8 mouse cellular contexts compared by ENCODE assay signal in the genomic region with DNA sequence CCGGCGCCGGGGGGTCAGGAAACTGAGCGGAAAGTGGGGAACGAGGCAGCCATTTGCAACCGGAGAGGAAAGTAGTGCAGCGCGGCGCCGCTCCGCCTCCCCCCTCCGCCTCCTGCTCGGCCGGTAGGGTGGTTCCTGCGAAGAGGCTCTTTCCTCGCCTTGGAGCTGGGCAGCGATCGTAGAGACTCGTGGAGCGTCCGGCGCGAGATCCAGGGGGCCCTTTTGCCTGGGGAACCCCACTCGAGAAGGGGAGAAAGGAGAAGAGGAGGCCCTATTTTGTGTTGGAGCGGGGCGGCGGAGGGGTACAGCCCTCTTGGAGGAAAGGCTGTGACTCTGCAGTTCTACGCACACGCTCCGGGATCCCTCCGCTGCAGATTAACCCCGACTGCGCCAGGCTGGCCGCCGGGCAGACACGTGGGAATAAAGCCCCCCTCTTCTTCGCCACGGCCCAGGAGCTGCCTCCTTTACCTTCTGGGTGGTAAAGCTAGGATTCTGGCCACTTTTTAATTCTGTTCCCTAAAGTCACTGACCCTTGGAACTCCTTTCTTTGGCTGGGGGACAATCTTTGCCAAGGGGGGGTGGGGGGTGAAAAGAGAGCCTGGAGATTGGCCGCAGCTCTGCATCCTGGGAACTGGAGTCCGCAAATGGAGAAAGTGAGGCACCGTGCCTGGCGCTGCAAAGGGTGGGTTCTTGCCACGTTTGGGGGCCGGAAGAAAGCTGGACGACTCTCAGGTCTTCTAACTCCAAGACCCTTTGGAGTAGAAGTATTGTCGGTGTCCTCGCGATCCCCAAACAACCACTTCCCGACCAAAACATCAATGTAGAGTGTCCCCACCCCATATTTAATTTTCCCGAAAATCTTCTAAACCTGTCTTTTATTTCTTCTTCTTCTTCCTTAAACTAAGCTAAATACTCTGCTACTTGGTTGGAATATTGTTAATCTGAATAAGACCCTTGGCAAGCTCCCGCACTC. TPM values are rescaled to one million over a fixed set of nuclear protein-coding genes. Genes with fewer than 3 reads are reported as not detected.
DNase-seq lines count a peak whose midpoint lies in the region; ATAC-seq and TF ChIP-seq lines count a peak whose summit lies in the region.

No protein-coding gene starts in this region.

- no peaks in the 10 kb centered on the region for H3K9me3 ChIP-seq in E14TG2a.4 (ENCODE audit: low read length)
- H3K9me3 ChIP-seq in forebrain, embryonic 12.5 days: no peaks in the 10 kb centered on the region
- H3K9me3 ChIP-seq in heart, postnatal 0 days (replicated peaks; ENCODE audit: control insufficient read depth, low read length): no peaks in the 10 kb centered on the region
- H3K9me3 ChIP-seq in neural tube, embryonic 15.5 days (replicated peaks): no peaks in the 10 kb centered on the region

- H3K27me3 ChIP-seq in E14TG2a.4 (ENCODE audit: insufficient read depth, low read length): no peaks in the 10 kb centered on the region
- H3K27me3 ChIP-seq in forebrain, embryonic 12.5 days: no peaks in the 10 kb centered on the region
- no peaks in the 10 kb centered on the region for H3K27me3 ChIP-seq in heart, postnatal 0 days (ENCODE audit: control insufficient read depth, insufficient read depth, low read length)
- H3K27me3 ChIP-seq in neural tube, embryonic 15.5 days (replicated peaks): no peaks in the 10 kb centered on the region

- 1% methylated on average over 51 of the region's 51 CpGs for WGBS in forebrain, embryonic 12.5 days
- under 1% methylated on average over 51 of the region's 51 CpGs for WGBS in heart, postnatal 0 days
- WGBS in neural tube, embryonic 15.5 days: 1% methylated on average over 49 of the region's 51 CpGs

- TF ChIP-seq EP300 in heart, postnatal 0 days (IDR thresholded peaks at IDR 0.05; ENCODE audit: low read depth): no peak; the same call in 1 of the 2 replicates

- H3K36me3 ChIP-seq in E14TG2a.4 (ENCODE audit: insufficient read depth, low read length): peaks cover 33% of the 10 kb centered on the region
- no peaks in the 10 kb centered on the region for H3K36me3 ChIP-seq in forebrain, embryonic 12.5 days (replicated peaks)
- H3K36me3 ChIP-seq in heart, postnatal 0 days (replicated peaks; ENCODE audit: control insufficient read depth, insufficient read depth, low read length): no peaks in the 10 kb centered on the region
- no peaks in the 10 kb centered on the region for H3K36me3 ChIP-seq in neural tube, embryonic 15.5 days

- peak; percentile 92 for DNase-seq in c-Kit-positive CD71-positive TER-119-positive erythroid progenitor cells, embryonic 14.5 days (ENCODE audit: low spot score)
- peak; percentile 98 for DNase-seq in heart, postnatal 0 days (ENCODE audit: low spot score)
- peak; percentile 95 for DNase-seq in layer of hippocampus, adult 11-12 months (ENCODE audit: low spot score)
- peak; percentile 93 for DNase-seq in lung, adult 18-20 months
- DNase-seq in testis, postnatal 14 days (ENCODE audit: low spot score): peak; percentile 94

- H3K4me3 ChIP-seq in E14TG2a.4 (replicated peaks; ENCODE audit: low read length): peak overlapping the region; percentile 99
- H3K4me3 ChIP-seq in forebrain, embryonic 12.5 days (replicated peaks): peak overlapping the region; percentile 99
- H3K4me3 ChIP-seq in heart, postnatal 0 days (ENCODE audit: low read depth, low read length): peak overlapping the region; percentile 99
- H3K4me3 ChIP-seq in neural tube, embryonic 15.5 days (replicated peaks): peak overlapping the region; percentile 61

- H3K9ac ChIP-seq in forebrain, embryonic 12.5 days: peak overlapping the region; percentile 99
- H3K9ac ChIP-seq in heart, postnatal 0 days (replicated peaks; ENCODE audit: low read depth, low read length): peak overlapping the region; percentile 100
- H3K9ac ChIP-seq in neural tube, embryonic 15.5 days (replicated peaks): peak overlapping the region; percentile 93

- peaks cover 56% of the 10 kb centered on the region for H3K4me1 ChIP-seq in E14TG2a.4 (replicated peaks; ENCODE audit: low read depth, low read length)
- H3K4me1 ChIP-seq in forebrain, embryonic 12.5 days: peaks cover 40% of the 10 kb centered on the region
- peaks cover 34% of the 10 kb centered on the region for H3K4me1 ChIP-seq in heart, postnatal 0 days (ENCODE audit: control insufficient read depth, insufficient read depth)
- peaks cover 42% of the 10 kb centered on the region for H3K4me1 ChIP-seq in neural tube, embryonic 15.5 days

- peak overlapping the region; percentile 98 for H3K27ac ChIP-seq in forebrain, embryonic 12.5 days
- peak overlapping the region; percentile 99 for H3K27ac ChIP-seq in heart, postnatal 0 days (ENCODE audit: low read depth)
- H3K27ac ChIP-seq in neural tube, embryonic 15.5 days (replicated peaks): peak overlapping the region; percentile 99

- TF ChIP-seq CTCF in E14TG2a.4 (conservative IDR thresholded peaks at IDR 0.05; ENCODE audit: low read length): no peak
- no peak for TF ChIP-seq CTCF in heart, postnatal 0 days (IDR thresholded peaks at IDR 0.05; ENCODE audit: low read depth)

- peak; percentile 89 for ATAC-seq in forebrain, embryonic 12.5 days (ENCODE audit: low FRiP score)
- peak; percentile 80 for ATAC-seq in heart, postnatal 0 days (ENCODE audit: insufficient read depth, low read depth)
- ATAC-seq in neural tube, embryonic 15.5 days (ENCODE audit: low FRiP score): peak; percentile 85

- peak overlapping the region; percentile 100 for H3K4me2 ChIP-seq in forebrain, embryonic 12.5 days
- peak overlapping the region; percentile 98 for H3K4me2 ChIP-seq in heart, postnatal 0 days (ENCODE audit: low read depth, low read length)
- H3K4me2 ChIP-seq in neural tube, embryonic 15.5 days: peak overlapping the region; percentile 99

RNA-seq across cellular contexts. Expression of gene Kmt2d, which starts 1.2 kb away (rescaled TPM):
- 12.5 and 12.7 TPM in 2 replicates for polyA plus RNA-seq in forebrain, embryonic 12.5 days (2016; fragmentation: Nextera tagmentation; extraction: Ambion mirVana)
- 31.6 and 34.4 TPM in 2 replicates for total RNA-seq in heart, postnatal 0 days (2014; rRNA removed; ENCODE audit: low replicate concordance)
- polyA plus RNA-seq in heart, postnatal 0 days (2015; fragmentation: Nextera tagmentation; extraction: Ambion mirVana): 5.5 and 6.0 TPM in 2 replicates
- polyA plus RNA-seq in neural tube, embryonic 15.5 days (2015; fragmentation: Nextera tagmentation; extraction: Ambion mirVana): 9.9 and 10.1 TPM in 2 replicates

RNA-seq across cellular contexts. Expression of gene Rhebl1, which starts 22.1 kb away (rescaled TPM):
- polyA plus RNA-seq in forebrain, embryonic 12.5 days (2016; fragmentation: Nextera tagmentation; extraction: Ambion mirVana): 20.1 and 23.3 TPM in 2 replicates
- total RNA-seq in heart, postnatal 0 days (2014; rRNA removed; ENCODE audit: low replicate concordance): 7.5 and 12.6 TPM in 2 replicates
- polyA plus RNA-seq in heart, postnatal 0 days (2015; fragmentation: Nextera tagmentation; extraction: Ambion mirVana): 4.0 and 4.1 TPM in 2 replicates
- polyA plus RNA-seq in neural tube, embryonic 15.5 days (2015; fragmentation: Nextera tagmentation; extraction: Ambion mirVana): 27.0 and 33.2 TPM in 2 replicates

RNA-seq across cellular contexts. Expression of gene Dhh, which starts 26.1 kb away (rescaled TPM):
- 0.45 and 0.51 TPM in 2 replicates for polyA plus RNA-seq in forebrain, embryonic 12.5 days (2016; fragmentation: Nextera tagmentation; extraction: Ambion mirVana)
- total RNA-seq in heart, postnatal 0 days (2014; rRNA removed; ENCODE audit: low replicate concordance): 4.4 and 4.8 TPM in 2 replicates
- 1.7 TPM in 2 replicates for polyA plus RNA-seq in heart, postnatal 0 days (2015; fragmentation: Nextera tagmentation; extraction: Ambion mirVana)
- 2.5 and 3.2 TPM in 2 replicates for polyA plus RNA-seq in neural tube, embryonic 15.5 days (2015; fragmentation: Nextera tagmentation; extraction: Ambion mirVana)

RNA-seq across cellular contexts. Expression of gene Prkag1, which starts 40.9 kb away (rescaled TPM):
- 85.2 and 89.4 TPM in 2 replicates for polyA plus RNA-seq in forebrain, embryonic 12.5 days (2016; fragmentation: Nextera tagmentation; extraction: Ambion mirVana)
- 115 and 134 TPM in 2 replicates for total RNA-seq in heart, postnatal 0 days (2014; rRNA removed; ENCODE audit: low replicate concordance)
- polyA plus RNA-seq in heart, postnatal 0 days (2015; fragmentation: Nextera tagmentation; extraction: Ambion mirVana): 113 and 114 TPM in 2 replicates
- polyA plus RNA-seq in neural tube, embryonic 15.5 days (2015; fragmentation: Nextera tagmentation; extraction: Ambion mirVana): 66.4 and 72.9 TPM in 2 replicates

RNA-seq across cellular contexts. Expression of gene Lmbr1l, which starts 45.8 kb away (rescaled TPM):
- polyA plus RNA-seq in forebrain, embryonic 12.5 days (2016; fragmentation: Nextera tagmentation; extraction: Ambion mirVana): 30.6 and 41.5 TPM in 2 replicates
- 25.5 and 28.2 TPM in 2 replicates for total RNA-seq in heart, postnatal 0 days (2014; rRNA removed; ENCODE audit: low replicate concordance)
- polyA plus RNA-seq in heart, postnatal 0 days (2015; fragmentation: Nextera tagmentation; extraction: Ambion mirVana): 8.0 and 9.6 TPM in 2 replicates
- polyA plus RNA-seq in neural tube, embryonic 15.5 days (2015; fragmentation: Nextera tagmentation; extraction: Ambion mirVana): 27.9 and 28.6 TPM in 2 replicates

Comparison
In these comparisons a context has a peak if more than half of its experiments do, and no peak if none do; other contexts are left out.
1. Peak in every context shown above with its lines: DNase-seq, ATAC-seq, H3K4me3 ChIP-seq and H3K27ac ChIP-seq.